Mouse (Mus musculus): ENCODE measurements around the gene Prr36.
"Not testable (repeated sequence)": the region's sequence is repeated elsewhere in the genome, so short reads cannot be mapped to it uniquely, and the experiment has no call there.

Gene Prr36

GRCm38 (mm10) chr8:4216791-4217621, at the start of gene Prr36:
TSS of gene Prr36 (minus strand) at chr8:4217459.
- no peak for DNase-seq (ENCODE audit: low spot score)

- DNase-seq (ENCODE audit: low spot score) = no peak
Observed at GRCm38 (mm10) chr8:4265160-4265914, 48.1 kb upstream of the Prr36 start.

GRCm38 (mm10) chr8:4263105-4263791, 46.0 kb upstream of the Prr36 start:
- no peak for DNase-seq (ENCODE audit: low spot score)

- DNase-seq (ENCODE audit: low spot score) = no peak
Observed at GRCm38 (mm10) chr8:4259805-4260170, 42.5 kb upstream of the Prr36 start.

GRCm38 (mm10) chr8:4259125-4259804, 42.0 kb upstream of the Prr36 start, which contains the start of gene Ctxn1:
TSS of gene Ctxn1 (minus strand) at chr8:4259274.
- peak; percentile 90 for DNase-seq (ENCODE audit: low spot score)

- DNase-seq (ENCODE audit: low spot score) = no peak
Observed at GRCm38 (mm10) chr8:4258678-4259077, 41.4 kb upstream of the Prr36 start.

GRCm38 (mm10) chr8:4258233-4258632, 41.0 kb upstream of the Prr36 start:
- DNase-seq (ENCODE audit: low spot score) = no peak

- DNase-seq (ENCODE audit: low spot score) = no peak
Observed at GRCm38 (mm10) chr8:4257350-4257749, 40.1 kb upstream of the Prr36 start.

- DNase-seq (ENCODE audit: low spot score) = peak; percentile 81
Observed at GRCm38 (mm10) chr8:4256911-4257310, 39.7 kb upstream of the Prr36 start.

- not testable (repeated sequence) for DNase-seq (ENCODE audit: low spot score)
Observed at GRCm38 (mm10) chr8:4255471-4255870, 38.2 kb upstream of the Prr36 start.

- no peak for DNase-seq (ENCODE audit: low spot score)
Observed at GRCm38 (mm10) chr8:4254001-4254400, 36.7 kb upstream of the Prr36 start.

GRCm38 (mm10) chr8:4252934-4253841, 35.9 kb upstream of the Prr36 start, which contains the start of gene Snapc2:
TSS of gene Snapc2 (plus strand) at chr8:4253080.
- peak; percentile 90 for DNase-seq (ENCODE audit: low spot score)

GRCm38 (mm10) chr8:4252116-4252760, 35.0 kb upstream of the Prr36 start:
- no peak for DNase-seq (ENCODE audit: low spot score)

GRCm38 (mm10) chr8:4250306-4250970, 33.2 kb upstream of the Prr36 start:
- DNase-seq (ENCODE audit: low spot score) = peak; percentile 70

- DNase-seq (ENCODE audit: low spot score) = no peak
Observed at GRCm38 (mm10) chr8:4249213-4249612, 32.0 kb upstream of the Prr36 start.

GRCm38 (mm10) chr8:4247951-4248540, 30.8 kb upstream of the Prr36 start, which contains the start of gene Tgfbr3l:
TSS of gene Tgfbr3l (plus strand) at chr8:4248214.
- no peak for DNase-seq (ENCODE audit: low spot score)

GRCm38 (mm10) chr8:4247241-4247640, 30.0 kb upstream of the Prr36 start:
- no peak for DNase-seq (ENCODE audit: low spot score)

- DNase-seq (ENCODE audit: low spot score) = no peak
Observed at GRCm38 (mm10) chr8:4245737-4246136, 28.5 kb upstream of the Prr36 start.

- DNase-seq (ENCODE audit: low spot score) = no peak
Observed at GRCm38 (mm10) chr8:4245061-4245460, 27.8 kb upstream of the Prr36 start.
